Mouse (Mus musculus): ENCODE data around the gene Lpp. TPM values are rescaled to one million over a fixed set of nuclear protein-coding genes. Genes with fewer than 3 reads are reported as not detected.

Lpp gene
- total RNA-seq, 2 experiments from 2014 or later: 6.9 to 7.5 TPM

GRCm38 (mm10) chr16:24735754-24736153, 342.4 kb downstream of the Lpp start:
- intact Hi-C loops (cut with DNase I): no loop called here
- no peak for TF ChIP-seq CTCF (IDR thresholded peaks at IDR 0.05)
- H3K4me3 ChIP-seq: no peak overlapping the region

GRCm38 (mm10) chr16:24737362-24738057, 344.2 kb downstream of the Lpp start:
- H3K27ac ChIP-seq: no peak overlapping the region
- DNase-seq (ENCODE audit: extremely low spot score in 1 of 2, low spot score in 2 of 2): no peak
- no peak for TF ChIP-seq CTCF (IDR thresholded peaks at IDR 0.05)
- intact Hi-C loops (cut with DNase I): no loop called here
- no peak overlapping the region for H3K4me3 ChIP-seq

More at GRCm38 (mm10) chr16:24735754-24736153, 342.4 kb downstream of the Lpp start:
- no peak for DNase-seq (ENCODE audit: extremely low spot score in 1 of 2, low spot score in 2 of 2)
- H3K27ac ChIP-seq: no peak overlapping the region

- intact Hi-C loops (cut with DNase I): no loop called here
- no peak overlapping the region for H3K27ac ChIP-seq
- TF ChIP-seq CTCF (IDR thresholded peaks at IDR 0.05): no peak; the same call in 1 of the 2 replicates
Measured at GRCm38 (mm10) chr16:24740714-24741113, 347.4 kb downstream of the Lpp start.

GRCm38 (mm10) chr16:24749816-24750215, 356.5 kb downstream of the Lpp start:
- no peak for DNase-seq (ENCODE audit: extremely low spot score in 1 of 2, low spot score in 2 of 2)
- Histone ChIP-seq H3K4me3 (no peak overlapping the region), H3K27ac (no peak overlapping the region)
- no peak for TF ChIP-seq CTCF (IDR thresholded peaks at IDR 0.05)
- intact Hi-C loops (cut with DNase I): no loop called here

More at GRCm38 (mm10) chr16:24740714-24741113, 347.4 kb downstream of the Lpp start:
- DNase-seq (ENCODE audit: extremely low spot score in 1 of 2, low spot score in 2 of 2): no peak
- H3K4me3 ChIP-seq: no peak overlapping the region

- Histone ChIP-seq H3K4me3 (no peak overlapping the region), H3K27ac (no peak overlapping the region)
- intact Hi-C loops (cut with DNase I): no loop called here
- no peak for TF ChIP-seq CTCF (IDR thresholded peaks at IDR 0.05)
- DNase-seq (ENCODE audit: extremely low spot score in 1 of 2, low spot score in 2 of 2): no peak
Measured at GRCm38 (mm10) chr16:24756141-24756540, 362.8 kb downstream of the Lpp start.

GRCm38 (mm10) chr16:24766051-24766450, 372.7 kb downstream of the Lpp start:
- no peak for DNase-seq (ENCODE audit: extremely low spot score in 1 of 2, low spot score in 2 of 2)
- intact Hi-C loops (cut with DNase I): no loop called here

GRCm38 (mm10) chr16:24766596-24766995, 373.3 kb downstream of the Lpp start:
- DNase-seq (ENCODE audit: extremely low spot score in 1 of 2, low spot score in 2 of 2): no peak
- TF ChIP-seq CTCF (IDR thresholded peaks at IDR 0.05): no peak
- intact Hi-C loops (cut with DNase I): no loop called here
- no peak overlapping the region for H3K4me3 ChIP-seq
- no peak overlapping the region for H3K27ac ChIP-seq

More at GRCm38 (mm10) chr16:24766051-24766450, 372.7 kb downstream of the Lpp start:
- no peak overlapping the region for H3K27ac ChIP-seq
- no peak overlapping the region for H3K4me3 ChIP-seq
- TF ChIP-seq CTCF (IDR thresholded peaks at IDR 0.05): no peak

GRCm38 (mm10) chr16:24777053-24777452, 383.7 kb downstream of the Lpp start:
- no peak for TF ChIP-seq CTCF (IDR thresholded peaks at IDR 0.05)
- intact Hi-C loops (cut with DNase I): no loop called here
- no peak overlapping the region for H3K27ac ChIP-seq
- no peak overlapping the region for H3K4me3 ChIP-seq
- no peak for DNase-seq (ENCODE audit: extremely low spot score in 1 of 2, low spot score in 2 of 2)

- intact Hi-C loops (cut with DNase I): no loop called here
- no peak overlapping the region for H3K4me3 ChIP-seq
- no peak overlapping the region for H3K27ac ChIP-seq
- no peak for TF ChIP-seq CTCF (IDR thresholded peaks at IDR 0.05)
- no peak for DNase-seq (ENCODE audit: extremely low spot score in 1 of 2, low spot score in 2 of 2)
Measured at GRCm38 (mm10) chr16:24778432-24779274, 385.3 kb downstream of the Lpp start.

- intact Hi-C loops (cut with DNase I): no loop called here
- no peak for TF ChIP-seq CTCF (IDR thresholded peaks at IDR 0.05)
Measured at GRCm38 (mm10) chr16:24780545-24780944, 387.2 kb downstream of the Lpp start.

GRCm38 (mm10) chr16:24781922-24782321, 388.6 kb downstream of the Lpp start:
- intact Hi-C loops (cut with DNase I): no loop called here
- DNase-seq (ENCODE audit: extremely low spot score in 1 of 2, low spot score in 2 of 2): no peak
- H3K27ac ChIP-seq: no peak overlapping the region
- no peak overlapping the region for H3K4me3 ChIP-seq
- TF ChIP-seq CTCF (IDR thresholded peaks at IDR 0.05): no peak

More at GRCm38 (mm10) chr16:24780545-24780944, 387.2 kb downstream of the Lpp start:
- Histone ChIP-seq H3K27ac (no peak overlapping the region), H3K4me3 (no peak overlapping the region)
- DNase-seq (ENCODE audit: extremely low spot score in 1 of 2, low spot score in 2 of 2): no peak

- TF ChIP-seq CTCF (IDR thresholded peaks at IDR 0.05): no peak
- no peak for DNase-seq (ENCODE audit: extremely low spot score in 1 of 2, low spot score in 2 of 2)
- Histone ChIP-seq H3K27ac (no peak overlapping the region), H3K4me3 (no peak overlapping the region)
- intact Hi-C loops (cut with DNase I): no loop called here
Measured at GRCm38 (mm10) chr16:24785651-24786050, 392.3 kb downstream of the Lpp start.

Data from left cerebral cortex, adult 2 months (tissue).